Mouse (Mus musculus): ENCODE data around the gene Phyhipl.
A peak's percentile ranks its signal among the peaks of the same experiment; 100 is the strongest.

The Phyhipl gene

GRCm38 (mm10) chr10:70635261-70635660, 20.5 kb downstream of the Phyhipl start:
- no peak for DNase-seq (ENCODE audit: low read depth, low spot score)

GRCm38 (mm10) chr10:70631142-70631541, 24.6 kb downstream of the Phyhipl start:
- DNase-seq (ENCODE audit: low read depth, low spot score): no peak

- DNase-seq (ENCODE audit: low read depth, low spot score): no peak
Observed at GRCm38 (mm10) chr10:70623461-70623860, 32.3 kb downstream of the Phyhipl start.

GRCm38 (mm10) chr10:70616377-70616776, 39.4 kb downstream of the Phyhipl start:
- DNase-seq (ENCODE audit: low read depth, low spot score): no peak

GRCm38 (mm10) chr10:70611633-70612032, 44.1 kb downstream of the Phyhipl start:
- DNase-seq (ENCODE audit: low read depth, low spot score): no peak

GRCm38 (mm10) chr10:70599925-70600305, 55.9 kb downstream of the Phyhipl start:
- no peak for DNase-seq (ENCODE audit: low read depth, low spot score)

GRCm38 (mm10) chr10:70599126-70599924, 56.4 kb downstream of the Phyhipl start:
- DNase-seq (ENCODE audit: low read depth, low spot score): peak; percentile 71

- DNase-seq (ENCODE audit: low read depth, low spot score): peak; percentile 24
Observed at GRCm38 (mm10) chr10:70598516-70599125, 57.1 kb downstream of the Phyhipl start.

- DNase-seq (ENCODE audit: low read depth, low spot score): peak; percentile 61
Observed at GRCm38 (mm10) chr10:70598081-70598515, 57.7 kb downstream of the Phyhipl start.

- no peak for DNase-seq (ENCODE audit: low read depth, low spot score)
Observed at GRCm38 (mm10) chr10:70594007-70594406, 61.8 kb downstream of the Phyhipl start.

GRCm38 (mm10) chr10:70586876-70587405, 68.8 kb downstream of the Phyhipl start:
- DNase-seq (ENCODE audit: low read depth, low spot score): no peak

GRCm38 (mm10) chr10:70584171-70584570, 71.6 kb downstream of the Phyhipl start:
- no peak for DNase-seq (ENCODE audit: low read depth, low spot score)

- DNase-seq (ENCODE audit: low read depth, low spot score): no peak
Observed at GRCm38 (mm10) chr10:70581556-70582211, 74.1 kb downstream of the Phyhipl start.

GRCm38 (mm10) chr10:70563636-70564035, 92.1 kb downstream of the Phyhipl start:
- peak; percentile 47 for DNase-seq (ENCODE audit: low read depth, low spot score)

GRCm38 (mm10) chr10:70552531-70552930, 103.2 kb downstream of the Phyhipl start:
- no peak for DNase-seq (ENCODE audit: low read depth, low spot score)

GRCm38 (mm10) chr10:70542857-70543256, 112.9 kb downstream of the Phyhipl start:
- DNase-seq (ENCODE audit: low read depth, low spot score): no peak

GRCm38 (mm10) chr10:70540456-70541195, 115.1 kb downstream of the Phyhipl start:
- peak; percentile 38 for DNase-seq (ENCODE audit: low read depth, low spot score)

- no peak for DNase-seq (ENCODE audit: low read depth, low spot score)
Observed at GRCm38 (mm10) chr10:70539251-70539650, 116.5 kb downstream of the Phyhipl start.

- DNase-seq (ENCODE audit: low read depth, low spot score): no peak
Observed at GRCm38 (mm10) chr10:70537694-70538093, 118.1 kb downstream of the Phyhipl start.

- DNase-seq (ENCODE audit: low read depth, low spot score): no peak
Observed at GRCm38 (mm10) chr10:70535401-70535800, 120.4 kb downstream of the Phyhipl start.

- no peak for DNase-seq (ENCODE audit: low read depth, low spot score)
Observed at GRCm38 (mm10) chr10:70534571-70534970, 121.2 kb downstream of the Phyhipl start.

- no peak for DNase-seq (ENCODE audit: low read depth, low spot score)
Observed at GRCm38 (mm10) chr10:70533986-70534385, 121.8 kb downstream of the Phyhipl start.
